Mouse (Mus musculus): ENCODE measurements around the gene Zmat5. TPM values are rescaled to one million over a fixed set of nuclear protein-coding genes. Genes with fewer than 3 reads are reported as not detected.

Gene Zmat5
- polyA plus RNA-seq, 1 experiment: 41.5 TPM

DNA sequence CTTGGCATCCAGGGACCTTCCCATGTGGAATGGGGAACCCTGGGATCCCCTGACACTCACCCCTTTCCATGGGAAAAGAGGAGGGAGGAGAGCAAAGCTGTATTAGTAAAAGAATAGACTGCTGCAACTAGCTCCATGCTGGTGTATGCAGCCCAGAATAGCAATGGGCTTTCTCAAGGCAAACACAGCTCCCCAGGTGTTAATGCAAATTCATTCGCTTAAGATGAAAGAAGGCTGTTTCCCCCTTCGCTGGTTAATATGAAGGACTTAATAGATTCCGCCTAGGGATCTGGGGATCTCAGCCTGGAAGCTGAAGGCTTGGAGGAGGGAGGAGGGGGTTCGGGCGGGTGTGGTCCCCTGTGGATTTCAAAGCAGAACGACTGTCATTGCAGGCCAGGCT is 57.5 kb downstream of the Zmat5 start:
- H3K79me3 ChIP-seq (ENCODE audit: low read depth): no peaks in the 10 kb centered on the region
- H3K27me3 ChIP-seq (ENCODE audit: control insufficient read depth, insufficient read depth, insufficient read length): peaks cover 12% of the 10 kb centered on the region
- H3K4me3 ChIP-seq (ENCODE audit: insufficient read depth, poor library complexity, severe bottlenecking): no peak overlapping the region
- no peak overlapping the region for H3ac ChIP-seq (ENCODE audit: control insufficient read depth, insufficient read length, low read depth)
- H3K79me2 ChIP-seq (ENCODE audit: control insufficient read depth, insufficient read depth): no peaks in the 10 kb centered on the region
- no peaks in the 10 kb centered on the region for H3K36me3 ChIP-seq (ENCODE audit: control insufficient read depth, insufficient read depth)
- TF ChIP-seq MAX (IDR thresholded peaks at IDR 0.05): no peak
- no peak for TF ChIP-seq CTCF (IDR thresholded peaks at IDR 0.05; ENCODE audit: control insufficient read depth, insufficient read depth, insufficient read length)
- TF ChIP-seq FOSL1 (IDR thresholded peaks at IDR 0.05; ENCODE audit: insufficient read depth, low read length, poor library complexity, severe bottlenecking): no peak
- TF ChIP-seq MYOG (IDR thresholded peaks at IDR 0.05; ENCODE audit: control insufficient read depth, extremely low read depth, insufficient read length): no peak
- no peak for TF ChIP-seq USF1 (IDR thresholded peaks at IDR 0.05; ENCODE audit: low read depth)
- TF ChIP-seq CEBPB (IDR thresholded peaks at IDR 0.05; ENCODE audit: low read depth): no peak
- TF ChIP-seq MYOD1 (IDR thresholded peaks at IDR 0.05; ENCODE audit: control insufficient read depth, insufficient read length, low read depth): no peak

DNA sequence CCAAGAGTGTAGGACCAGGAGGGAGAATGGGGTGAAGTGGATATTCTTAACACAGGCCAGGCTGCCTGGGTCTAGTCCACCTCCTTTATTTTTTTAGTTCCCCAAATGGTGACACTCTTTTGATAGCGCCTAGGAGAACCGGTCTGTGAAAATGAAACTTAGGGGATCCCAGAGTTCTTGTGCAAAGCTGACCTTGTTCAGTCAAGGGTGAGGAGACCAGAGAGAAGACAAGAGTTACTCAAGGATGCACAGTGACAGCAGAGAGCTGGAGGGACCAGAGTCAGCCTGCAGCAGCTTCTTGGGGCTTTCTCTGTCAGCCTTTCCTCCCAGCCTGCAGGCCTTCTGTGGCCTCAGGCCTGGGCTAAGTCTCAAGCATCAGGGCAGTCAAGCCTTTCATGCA is 58.0 kb downstream of the Zmat5 start:
- Histone ChIP-seq H3K36me3 (ENCODE audit: control insufficient read depth, insufficient read depth) (no peaks in the 10 kb centered on the region), H3ac (ENCODE audit: control insufficient read depth, insufficient read length, low read depth) (no peak overlapping the region), H3K4me3 (ENCODE audit: insufficient read depth, poor library complexity, severe bottlenecking) (no peak overlapping the region), H3K79me2 (ENCODE audit: control insufficient read depth, insufficient read depth) (no peaks in the 10 kb centered on the region), H3K27me3 (ENCODE audit: control insufficient read depth, insufficient read depth, insufficient read length) (peaks cover 12% of the 10 kb centered on the region), H3K79me3 (ENCODE audit: low read depth) (no peaks in the 10 kb centered on the region)
- no peak for TF ChIP-seq MAX (IDR thresholded peaks at IDR 0.05)
- TF ChIP-seq CTCF (IDR thresholded peaks at IDR 0.05; ENCODE audit: control insufficient read depth, insufficient read depth, insufficient read length): no peak
- no peak for TF ChIP-seq CEBPB (IDR thresholded peaks at IDR 0.05; ENCODE audit: low read depth)
- TF ChIP-seq MYOG (IDR thresholded peaks at IDR 0.05; ENCODE audit: control insufficient read depth, extremely low read depth, insufficient read length): no peak
- TF ChIP-seq FOSL1 (IDR thresholded peaks at IDR 0.05; ENCODE audit: insufficient read depth, low read length, poor library complexity, severe bottlenecking): no peak
- TF ChIP-seq MYOD1 (IDR thresholded peaks at IDR 0.05; ENCODE audit: control insufficient read depth, insufficient read length, low read depth): no peak
- TF ChIP-seq USF1 (IDR thresholded peaks at IDR 0.05; ENCODE audit: low read depth): no peak

DNA sequence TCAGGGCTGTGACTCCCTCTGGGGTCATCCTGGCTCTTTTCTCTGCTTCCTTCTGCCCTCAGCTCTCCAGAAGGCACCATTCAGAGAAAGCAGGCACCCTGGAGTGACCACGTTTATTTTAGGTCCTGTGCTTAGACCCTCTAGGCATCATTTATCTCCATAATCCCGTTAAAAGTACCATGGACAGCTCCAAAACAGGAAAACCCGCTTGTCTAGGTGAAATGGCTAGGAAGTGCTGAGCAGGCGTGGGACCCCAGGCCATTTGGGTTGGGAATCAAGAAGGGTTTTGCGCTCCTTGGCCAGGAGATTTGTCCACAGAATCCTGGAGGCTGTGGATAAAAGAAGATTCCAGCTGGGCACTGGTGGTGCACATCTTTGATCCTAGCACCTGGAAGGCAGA is 59.2 kb downstream of the Zmat5 start:
- TF ChIP-seq MYOG (IDR thresholded peaks at IDR 0.05; ENCODE audit: control insufficient read depth, extremely low read depth, insufficient read length) (no peak), CEBPB (IDR thresholded peaks at IDR 0.05; ENCODE audit: low read depth) (no peak), CTCF (IDR thresholded peaks at IDR 0.05; ENCODE audit: control insufficient read depth, insufficient read depth, insufficient read length) (no peak), FOSL1 (IDR thresholded peaks at IDR 0.05; ENCODE audit: insufficient read depth, low read length, poor library complexity, severe bottlenecking) (no peak), USF1 (IDR thresholded peaks at IDR 0.05; ENCODE audit: low read depth) (no peak), MAX (IDR thresholded peaks at IDR 0.05) (no peak), MYOD1 (IDR thresholded peaks at IDR 0.05; ENCODE audit: control insufficient read depth, insufficient read length, low read depth) (no peak)
- peaks cover 12% of the 10 kb centered on the region for H3K27me3 ChIP-seq (ENCODE audit: control insufficient read depth, insufficient read depth, insufficient read length)
- H3ac ChIP-seq (ENCODE audit: control insufficient read depth, insufficient read length, low read depth): no peak overlapping the region
- no peaks in the 10 kb centered on the region for H3K79me3 ChIP-seq (ENCODE audit: low read depth)
- no peaks in the 10 kb centered on the region for H3K79me2 ChIP-seq (ENCODE audit: control insufficient read depth, insufficient read depth)
- no peak overlapping the region for H3K4me3 ChIP-seq (ENCODE audit: insufficient read depth, poor library complexity, severe bottlenecking)
- H3K36me3 ChIP-seq (ENCODE audit: control insufficient read depth, insufficient read depth): no peaks in the 10 kb centered on the region

DNA sequence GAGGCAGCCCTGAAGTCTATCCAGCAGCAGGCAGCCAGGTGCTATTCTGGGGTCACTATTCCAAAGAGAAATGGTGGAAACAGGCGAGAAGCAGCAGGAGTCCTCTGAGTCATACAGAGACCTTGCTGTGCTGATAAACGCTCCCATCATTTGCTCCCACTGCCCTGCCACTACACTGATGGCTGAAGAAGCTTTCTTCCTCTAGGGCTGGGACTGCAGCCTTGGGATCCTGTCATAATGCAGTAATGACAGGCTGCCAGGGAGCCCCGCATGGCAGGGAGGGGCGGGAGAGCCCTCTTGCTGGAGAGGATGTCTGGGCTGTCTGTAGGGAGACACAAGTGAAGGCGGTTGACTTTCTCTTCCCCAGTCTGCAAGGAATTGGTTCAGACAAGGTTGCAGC is 60.0 kb downstream of the Zmat5 start:
- TF ChIP-seq MYOD1 (IDR thresholded peaks at IDR 0.05; ENCODE audit: control insufficient read depth, insufficient read length, low read depth) (no peak), USF1 (IDR thresholded peaks at IDR 0.05; ENCODE audit: low read depth) (no peak), MAX (IDR thresholded peaks at IDR 0.05) (no peak), FOSL1 (IDR thresholded peaks at IDR 0.05; ENCODE audit: insufficient read depth, low read length, poor library complexity, severe bottlenecking) (no peak), CTCF (IDR thresholded peaks at IDR 0.05; ENCODE audit: control insufficient read depth, insufficient read depth, insufficient read length) (no peak), MYOG (IDR thresholded peaks at IDR 0.05; ENCODE audit: control insufficient read depth, extremely low read depth, insufficient read length) (no peak), CEBPB (IDR thresholded peaks at IDR 0.05; ENCODE audit: low read depth) (no peak)
- H3K36me3 ChIP-seq (ENCODE audit: control insufficient read depth, insufficient read depth): no peaks in the 10 kb centered on the region
- no peak overlapping the region for H3K4me3 ChIP-seq (ENCODE audit: insufficient read depth, poor library complexity, severe bottlenecking)
- H3K27me3 ChIP-seq (ENCODE audit: control insufficient read depth, insufficient read depth, insufficient read length): peaks cover 12% of the 10 kb centered on the region
- H3ac ChIP-seq (ENCODE audit: control insufficient read depth, insufficient read length, low read depth): no peak overlapping the region
- H3K79me3 ChIP-seq (ENCODE audit: low read depth): no peaks in the 10 kb centered on the region
- no peaks in the 10 kb centered on the region for H3K79me2 ChIP-seq (ENCODE audit: control insufficient read depth, insufficient read depth)

DNA sequence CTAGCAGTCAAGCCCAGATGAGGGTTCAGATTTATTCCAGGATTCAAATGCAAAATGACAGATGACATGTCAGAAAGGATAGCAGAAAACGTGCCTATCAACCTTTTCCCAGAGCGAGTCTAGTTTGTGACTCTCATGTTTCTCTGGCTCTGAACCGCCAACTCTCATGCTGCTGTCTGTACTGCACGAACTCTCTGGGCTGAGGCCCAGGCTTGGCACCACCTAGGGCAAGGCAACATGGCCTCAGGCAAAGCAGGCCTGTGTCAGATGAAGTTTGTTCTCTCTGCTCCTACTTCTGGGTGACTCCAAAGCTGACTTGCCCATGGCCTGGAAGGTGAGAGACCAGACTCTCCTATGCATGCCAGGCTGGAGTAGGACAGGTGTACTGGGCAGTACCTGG is 63.9 kb downstream of the Zmat5 start:
- no peaks in the 10 kb centered on the region for H3K27me3 ChIP-seq (ENCODE audit: control insufficient read depth, insufficient read depth, insufficient read length)
- no peaks in the 10 kb centered on the region for H3K79me3 ChIP-seq (ENCODE audit: low read depth)
- no peaks in the 10 kb centered on the region for H3K79me2 ChIP-seq (ENCODE audit: control insufficient read depth, insufficient read depth)

DNA sequence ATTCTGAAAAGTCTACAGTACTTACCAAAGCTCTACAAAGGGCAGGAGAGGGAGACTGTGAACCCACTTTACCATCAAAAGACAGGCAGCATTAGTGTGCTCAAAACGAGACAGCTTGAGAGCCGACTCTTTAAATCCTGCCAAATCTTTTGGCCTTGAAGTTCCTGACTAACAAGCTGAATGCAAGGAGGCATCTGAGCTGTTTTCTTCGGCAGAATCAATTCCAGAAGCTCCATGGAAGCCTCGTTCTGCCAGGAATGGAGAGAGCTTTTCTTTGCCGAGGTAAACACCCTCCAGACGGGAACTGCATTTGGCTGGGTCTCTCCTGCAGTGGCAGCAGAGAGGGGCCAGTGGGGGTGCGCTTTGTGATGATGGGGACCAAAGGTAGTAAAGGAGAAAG is 64.8 kb downstream of the Zmat5 start:
- TF ChIP-seq CEBPB (IDR thresholded peaks at IDR 0.05; ENCODE audit: low read depth) (no peak), FOSL1 (IDR thresholded peaks at IDR 0.05; ENCODE audit: insufficient read depth, low read length, poor library complexity, severe bottlenecking) (no peak)
- Histone ChIP-seq H3K79me3 (ENCODE audit: low read depth) (no peaks in the 10 kb centered on the region), H3K27me3 (ENCODE audit: control insufficient read depth, insufficient read depth, insufficient read length) (no peaks in the 10 kb centered on the region), H3K4me3 (ENCODE audit: insufficient read depth, poor library complexity, severe bottlenecking) (no peak overlapping the region), H3K36me3 (ENCODE audit: control insufficient read depth, insufficient read depth) (peaks cover 3% of the 10 kb centered on the region), H3K79me2 (ENCODE audit: control insufficient read depth, insufficient read depth) (no peaks in the 10 kb centered on the region), H3ac (ENCODE audit: control insufficient read depth, insufficient read length, low read depth) (no peak overlapping the region)

More for the DNA sequence above, 63.9 kb downstream of the Zmat5 start:
- Histone ChIP-seq H3ac (ENCODE audit: control insufficient read depth, insufficient read length, low read depth) (no peak overlapping the region), H3K36me3 (ENCODE audit: control insufficient read depth, insufficient read depth) (peaks cover 3% of the 10 kb centered on the region), H3K4me3 (ENCODE audit: insufficient read depth, poor library complexity, severe bottlenecking) (no peak overlapping the region)
- no peak for TF ChIP-seq CTCF (IDR thresholded peaks at IDR 0.05; ENCODE audit: control insufficient read depth, insufficient read depth, insufficient read length)
- no peak for TF ChIP-seq MYOD1 (IDR thresholded peaks at IDR 0.05; ENCODE audit: control insufficient read depth, insufficient read length, low read depth)
- no peak for TF ChIP-seq CEBPB (IDR thresholded peaks at IDR 0.05; ENCODE audit: low read depth)
- TF ChIP-seq FOSL1 (IDR thresholded peaks at IDR 0.05; ENCODE audit: insufficient read depth, low read length, poor library complexity, severe bottlenecking): no peak

All from C2C12 (cell line).